Mouse (Mus musculus) lung, postnatal 0 days (tissue): Measurements from ENCODE around the gene Vash2.
"Not testable (repeated sequence)": the region's sequence is repeated elsewhere in the genome, so short reads cannot be mapped to it uniquely, and the experiment has no call there.

ENCODE experiments used
- CTCF ChIP-seq: IDR thresholded peaks from 2 replicates; pipeline ENCODE4 v1.5.1; 2016; ENCODE audit warnings: antibody characterized with exemption, mild to moderate bottlenecking
- EP300 ChIP-seq: IDR thresholded peaks from 2 replicates; pipeline ENCODE4 v1.6.1; 2016; ENCODE audit warnings: antibody characterized with exemption, mild to moderate bottlenecking, control low read depth

- not testable (repeated sequence) for TF ChIP-seq CTCF, EP300
Observed at GRCm38 (mm10) chr1:191023806-191024205, 44.7 kb upstream of the Vash2 start.
